Mouse (Mus musculus) erythroblast, embryonic 14.5 days (primary cell): ENCODE data around the gene Ovol3.

Experiments used
- GATA1 ChIP-seq: IDR thresholded peaks from 2 replicates; pipeline ENCODE4 v1.6.1; 2012; ENCODE audit warnings: low read length, inconsistent platforms, mixed read lengths
- TAL1 ChIP-seq: IDR thresholded peaks from 3 replicates; pipeline ENCODE4 v1.6.1; 2012; ENCODE audit warnings: low read length, inconsistent platforms, mixed read lengths

GRCm38 (mm10) chr7:30215875-30216274 is 19.6 kb downstream of the Ovol3 start:
- no peak for TF ChIP-seq GATA1
- TF ChIP-seq TAL1 = no peak
